Mouse (Mus musculus): ENCODE data around the gene Immp2l. TPM values are rescaled to one million over a fixed set of nuclear protein-coding genes. Genes with fewer than 3 reads are reported as not detected.

The Immp2l gene
- polyA plus RNA-seq, 1 experiment from 2014 or later, result 16.6 TPM

GRCm38 (mm10) chr12:41469096-41469801, 445.4 kb downstream of the Immp2l start:
- H3K4me2 ChIP-seq, result no peak overlapping the region
- no peaks in the 10 kb centered on the region for H3K4me1 ChIP-seq
- no peak overlapping the region for H3K27ac ChIP-seq
- no peak overlapping the region for H3K4me3 ChIP-seq
- ATAC-seq (ENCODE audit: insufficient number of reproducible peaks, insufficient read depth, low FRiP score, low TSS enrichment, low read depth), result no peak
- WGBS, result 68% methylated on average over 6 of the region's 6 CpGs
- H3K9me3 ChIP-seq, result no peaks in the 10 kb centered on the region
- no peaks in the 10 kb centered on the region for H3K36me3 ChIP-seq
- H3K27me3 ChIP-seq, result no peaks in the 10 kb centered on the region
- no peak overlapping the region for H3K9ac ChIP-seq

- no peaks in the 10 kb centered on the region for H3K27me3 ChIP-seq
- no peak overlapping the region for H3K9ac ChIP-seq
- H3K9me3 ChIP-seq, result no peaks in the 10 kb centered on the region
- no peak overlapping the region for H3K4me2 ChIP-seq
- H3K4me3 ChIP-seq, result no peak overlapping the region
- ATAC-seq (ENCODE audit: insufficient number of reproducible peaks, insufficient read depth, low FRiP score, low TSS enrichment, low read depth), result no peak
- WGBS, result 59% methylated on average over 2 of the region's 2 CpGs
- H3K4me1 ChIP-seq, result peaks cover 24% of the 10 kb centered on the region
- no peak overlapping the region for H3K27ac ChIP-seq
- H3K36me3 ChIP-seq, result no peaks in the 10 kb centered on the region
Observed at GRCm38 (mm10) chr12:41481486-41481885, 457.6 kb downstream of the Immp2l start.

DNA sequence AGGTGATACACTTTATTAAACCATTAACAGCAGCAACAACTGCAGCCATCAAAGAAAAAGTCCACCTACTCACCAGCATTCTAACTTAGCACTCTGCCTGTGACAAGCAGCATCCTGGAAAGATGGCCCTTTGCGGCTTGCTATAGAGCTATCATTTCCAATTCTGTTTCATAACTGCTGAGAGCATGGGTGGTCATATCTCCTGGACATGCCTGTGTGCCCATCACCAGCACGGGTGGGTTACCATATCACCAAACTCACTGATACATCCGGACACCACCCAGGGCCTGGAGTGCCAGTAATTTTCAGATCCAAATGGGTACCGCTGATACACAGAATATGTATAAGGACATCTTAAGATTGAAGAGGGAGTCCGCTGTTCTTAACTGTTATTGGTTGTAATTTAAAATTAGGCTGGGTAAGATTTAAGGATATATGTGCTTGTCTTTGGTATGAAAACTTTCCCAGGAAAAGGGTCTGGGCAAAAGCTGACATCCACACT, 459.3 kb downstream of the Immp2l start:
- Histone ChIP-seq H3K9me3 (no peaks in the 10 kb centered on the region), H3K27ac (no peak overlapping the region), H3K4me2 (peak overlapping the region; percentile 61), H3K9ac (peak overlapping the region; percentile 66), H3K27me3 (no peaks in the 10 kb centered on the region), H3K36me3 (no peaks in the 10 kb centered on the region), H3K4me3 (peak overlapping the region; percentile 40), H3K4me1 (peaks cover 27% of the 10 kb centered on the region)
- no peak for ATAC-seq (ENCODE audit: insufficient number of reproducible peaks, insufficient read depth, low FRiP score, low TSS enrichment, low read depth)
- whole genome bisulfite sequencing, result 83% methylated on average over 5 of the region's 5 CpGs

- 36% methylated on average over 23 of the region's 23 CpGs for WGBS
- Histone ChIP-seq H3K9ac (peak overlapping the region; percentile 66), H3K4me3 (peak overlapping the region; percentile 40), H3K9me3 (no peaks in the 10 kb centered on the region), H3K27me3 (no peaks in the 10 kb centered on the region), H3K27ac (peak overlapping the region; percentile 22; the same call in 1 of the 2 replicates), H3K36me3 (no peaks in the 10 kb centered on the region), H3K4me1 (peaks cover 27% of the 10 kb centered on the region), H3K4me2 (peak overlapping the region; percentile 61)
- no peak for ATAC-seq (ENCODE audit: insufficient number of reproducible peaks, insufficient read depth, low FRiP score, low TSS enrichment, low read depth)
Observed at GRCm38 (mm10) chr12:41483593-41484451, 459.9 kb downstream of the Immp2l start.

- H3K4me3 ChIP-seq, result peak overlapping the region; percentile 40
- H3K4me2 ChIP-seq, result peak overlapping the region; percentile 61
- H3K9ac ChIP-seq, result peak overlapping the region; percentile 66
- no peaks in the 10 kb centered on the region for H3K9me3 ChIP-seq
- no peak for ATAC-seq (ENCODE audit: insufficient number of reproducible peaks, insufficient read depth, low FRiP score, low TSS enrichment, low read depth)
- WGBS, result 21% methylated on average over 16 of the region's 16 CpGs
- no peaks in the 10 kb centered on the region for H3K27me3 ChIP-seq
- peaks cover 27% of the 10 kb centered on the region for H3K4me1 ChIP-seq
- H3K27ac ChIP-seq, result no peak overlapping the region
- no peaks in the 10 kb centered on the region for H3K36me3 ChIP-seq
Observed at GRCm38 (mm10) chr12:41484689-41485511, 461.0 kb downstream of the Immp2l start.

GRCm38 (mm10) chr12:41485512-41486215, 461.8 kb downstream of the Immp2l start:
- Histone ChIP-seq H3K4me2 (peak overlapping the region; percentile 61), H3K4me1 (peaks cover 27% of the 10 kb centered on the region), H3K27ac (no peak overlapping the region; the same call in 1 of the 2 replicates), H3K4me3 (peak overlapping the region; percentile 40), H3K27me3 (no peaks in the 10 kb centered on the region), H3K9ac (peak overlapping the region; percentile 66), H3K9me3 (no peaks in the 10 kb centered on the region), H3K36me3 (no peaks in the 10 kb centered on the region)
- ATAC-seq (ENCODE audit: insufficient number of reproducible peaks, insufficient read depth, low FRiP score, low TSS enrichment, low read depth), result peak; percentile 71; the same call in 1 of the 2 replicates
- 10% methylated on average over 12 of the region's 12 CpGs for WGBS

DNA sequence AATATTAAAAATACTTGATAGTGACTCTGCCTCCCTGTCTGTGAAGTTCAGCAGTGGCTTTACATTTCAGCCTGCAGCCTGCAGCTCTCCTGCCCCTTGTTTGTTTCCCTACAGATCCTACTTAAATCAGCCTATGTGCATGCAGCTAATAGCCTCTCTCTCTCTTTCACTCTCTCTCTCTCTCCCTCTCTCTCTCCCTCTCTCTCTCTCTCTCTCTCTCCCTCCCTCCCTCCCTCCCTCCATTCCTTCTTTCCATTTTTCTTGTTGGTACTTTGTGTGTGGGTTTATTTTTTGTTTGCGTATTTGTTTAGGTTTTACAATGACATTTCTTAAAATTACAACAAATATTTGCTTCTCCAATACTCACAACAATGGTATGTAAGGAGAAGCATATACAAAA, 462.4 kb downstream of the Immp2l start, which contains the start of gene Lrrn3:
Gene Lrrn3, minus strand, starts transcription at position 101 of the 400 bp plus-strand sequence.
- Histone ChIP-seq H3K4me2 (peak within 1 kb of the TSS; percentile 61), H3K4me3 (peak within 1 kb of the TSS; percentile 40), H3K9ac (peak within 1 kb of the TSS; percentile 66), H3K36me3 (no peaks in the 10 kb centered on the region), H3K27ac (no peak within 1 kb of the TSS; the same call in 1 of the 2 replicates), H3K4me1 (peaks cover 27% of the 10 kb centered on the region), H3K9me3 (no peaks in the 10 kb centered on the region), H3K27me3 (no peaks in the 10 kb centered on the region)
- 95% methylated on average over 1 of the region's 1 CpGs for WGBS
- ATAC-seq (ENCODE audit: insufficient number of reproducible peaks, insufficient read depth, low FRiP score, low TSS enrichment, low read depth), result no peak

DNA sequence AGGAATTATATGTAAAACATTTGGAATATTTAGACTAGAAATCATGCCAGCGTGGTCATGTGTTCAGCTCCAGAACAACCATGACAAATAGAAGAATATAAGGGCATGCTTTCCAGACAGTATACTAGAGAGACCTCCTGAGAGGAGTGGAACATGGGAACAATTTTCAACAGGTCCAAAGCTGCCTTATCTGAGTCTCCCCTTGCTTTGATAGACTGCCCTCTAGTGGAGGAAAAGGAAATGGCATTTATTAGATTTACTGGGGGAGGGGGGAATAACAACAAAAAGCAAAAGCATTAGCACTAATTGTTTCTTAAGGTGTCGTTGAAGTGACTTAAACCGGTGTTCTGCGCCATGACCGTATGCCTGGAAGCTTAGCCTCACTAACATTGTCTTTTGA, 463.1 kb downstream of the Immp2l start:
- H3K27me3 ChIP-seq, result no peaks in the 10 kb centered on the region
- no peak overlapping the region for H3K27ac ChIP-seq
- H3K4me3 ChIP-seq, result no peak overlapping the region
- H3K4me1 ChIP-seq, result peaks cover 27% of the 10 kb centered on the region
- 21% methylated on average over 5 of the region's 5 CpGs for WGBS
- no peaks in the 10 kb centered on the region for H3K9me3 ChIP-seq
- no peak overlapping the region for H3K9ac ChIP-seq
- H3K4me2 ChIP-seq, result no peak overlapping the region
- H3K36me3 ChIP-seq, result no peaks in the 10 kb centered on the region
- ATAC-seq (ENCODE audit: insufficient number of reproducible peaks, insufficient read depth, low FRiP score, low TSS enrichment, low read depth), result no peak

GRCm38 (mm10) chr12:41494620-41495019, 470.7 kb downstream of the Immp2l start:
- Histone ChIP-seq H3K9me3 (no peaks in the 10 kb centered on the region), H3K4me1 (no peaks in the 10 kb centered on the region), H3K36me3 (no peaks in the 10 kb centered on the region), H3K27me3 (no peaks in the 10 kb centered on the region), H3K27ac (no peak overlapping the region), H3K9ac (no peak overlapping the region), H3K4me2 (no peak overlapping the region), H3K4me3 (no peak overlapping the region)
- 36% methylated on average over 10 of the region's 10 CpGs for WGBS
- no peak for ATAC-seq (ENCODE audit: insufficient number of reproducible peaks, insufficient read depth, low FRiP score, low TSS enrichment, low read depth)

DNA sequence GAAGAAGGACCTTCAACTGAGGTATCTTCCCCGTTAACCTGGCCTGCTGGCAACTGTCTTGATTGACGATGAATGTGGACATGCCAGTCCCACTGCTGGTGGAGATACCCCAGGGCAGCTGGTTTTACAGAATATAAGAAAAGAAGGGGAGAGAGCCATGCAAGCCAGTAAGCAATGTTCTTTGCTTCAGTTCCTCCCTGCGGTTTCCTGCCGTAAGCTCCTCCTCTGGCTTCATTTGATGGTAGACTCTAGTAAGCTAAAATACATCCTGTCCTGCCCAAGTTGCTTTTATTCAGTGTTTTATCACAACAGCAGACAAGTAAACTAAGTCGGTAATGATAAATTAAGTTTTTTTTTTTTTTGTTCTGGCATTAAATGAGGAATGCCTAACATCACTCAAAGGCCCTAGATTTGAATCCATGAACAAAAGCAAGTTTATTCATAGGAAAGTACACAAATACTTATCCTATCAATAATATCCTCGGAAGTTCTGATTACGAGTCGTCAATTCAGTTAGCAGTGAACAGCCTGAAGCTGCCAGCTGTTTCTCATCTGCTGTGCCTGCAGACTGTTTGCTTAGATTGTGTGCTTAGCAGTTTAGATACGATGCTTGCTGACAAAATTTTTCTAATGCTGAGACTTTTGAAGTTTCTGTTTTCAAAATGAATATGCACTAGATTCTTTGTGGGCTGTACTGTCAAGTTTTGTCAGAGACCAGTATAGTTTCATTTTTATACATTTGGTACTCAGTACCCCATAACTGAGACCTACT, 476.3 kb downstream of the Immp2l start:
- H3K4me2 ChIP-seq, result peak overlapping the region; percentile 11; the same call in 1 of the 2 replicates
- no peak for ATAC-seq (ENCODE audit: insufficient number of reproducible peaks, insufficient read depth, low FRiP score, low TSS enrichment, low read depth)
- no peaks in the 10 kb centered on the region for H3K27me3 ChIP-seq
- no peaks in the 10 kb centered on the region for H3K36me3 ChIP-seq
- no peak overlapping the region for H3K9ac ChIP-seq
- no peak overlapping the region for H3K27ac ChIP-seq
- no peak overlapping the region for H3K4me3 ChIP-seq
- WGBS, result 44% methylated on average over 9 of the region's 9 CpGs
- no peaks in the 10 kb centered on the region for H3K4me1 ChIP-seq
- no peaks in the 10 kb centered on the region for H3K9me3 ChIP-seq
